Mouse (Mus musculus) heart, embryonic 13.5 days (tissue): ENCODE results near the gene Bud23. TPM values are rescaled to one million over a fixed set of nuclear protein-coding genes. Genes with fewer than 3 reads are reported as not detected.
A peak's percentile ranks its signal among the peaks of the same experiment; 100 is the strongest.

Experiments
- ATAC-seq: fragments of 200-750 bp; cut with Nextera tagmentation; 2 replicates; pipeline ENCODE4 v1.8.0; 2017; ENCODE audit warnings: moderate TSS enrichment; ENCODE audit not compliant: insufficient number of reproducible peaks, low FRiP score, low TSS enrichment; ENCODE audit errors: extremely low read depth
- H3K27ac ChIP-seq: fragments of 300-500 bp; sonication (generic); replicated peaks from 2 replicates; pipeline ENCODE4 v1.5.1; 2015; ENCODE audit warnings: moderate library complexity, mild to moderate bottlenecking, inconsistent platforms
- H3K27me3 ChIP-seq: fragments of 300-500 bp; sonication (generic); replicated peaks from 2 replicates; pipeline ENCODE4 v1.6.1; 2015; ENCODE audit warnings: mild to moderate bottlenecking, inconsistent platforms
- H3K36me3 ChIP-seq: fragments of 300-500 bp; sonication (generic); 2 replicates; pipeline ENCODE4 v1.6.1; 2015; ENCODE audit warnings: mild to moderate bottlenecking, inconsistent platforms
- H3K4me1 ChIP-seq: fragments of 300-500 bp; sonication (generic); 2 replicates; pipeline ENCODE4 v1.6.1; 2015; ENCODE audit warnings: inconsistent platforms
- H3K4me2 ChIP-seq: fragments of 300-500 bp; sonication (generic); 2 replicates; pipeline ENCODE4 v1.6.1; 2015; ENCODE audit warnings: inconsistent platforms, mild to moderate bottlenecking, moderate library complexity
- H3K4me3 ChIP-seq: fragments of 300-500 bp; sonication (generic); 2 replicates; pipeline ENCODE4 v1.5.1; 2015; ENCODE audit warnings: moderate library complexity, mild to moderate bottlenecking, inconsistent platforms
- H3K9ac ChIP-seq: fragments of 300-500 bp; sonication (generic); 2 replicates; pipeline ENCODE4 v1.6.1; 2015; ENCODE audit warnings: inconsistent platforms, mild to moderate bottlenecking, moderate library complexity
- H3K9me3 ChIP-seq: fragments of 300-500 bp; sonication (generic); 2 replicates; pipeline ENCODE4 v1.6.1; 2016; ENCODE audit warnings: inconsistent platforms
- WGBS: fragments of 180-500 bp; shearing (Covaris S2); methylation state at CpG from one replicate; pipeline ENCODE4 v1.1.7; 2015; ENCODE audit warnings: mixed read lengths; 5-methylcytosine and 5-hydroxymethylcytosine counted together
- polyA plus RNA-seq: library from polyadenylated mRNA; unstranded; fragments of >200 nt; fragmentation: Nextera tagmentation; extraction: Ambion mirVana; gene quantifications from 2 replicates; pipeline ENCODE4 v1.2.1, GENCODE M21; 2015

The Bud23 gene
- polyA plus RNA-seq, 1 experiment from 2014 or later: 70.8 TPM

DNA sequence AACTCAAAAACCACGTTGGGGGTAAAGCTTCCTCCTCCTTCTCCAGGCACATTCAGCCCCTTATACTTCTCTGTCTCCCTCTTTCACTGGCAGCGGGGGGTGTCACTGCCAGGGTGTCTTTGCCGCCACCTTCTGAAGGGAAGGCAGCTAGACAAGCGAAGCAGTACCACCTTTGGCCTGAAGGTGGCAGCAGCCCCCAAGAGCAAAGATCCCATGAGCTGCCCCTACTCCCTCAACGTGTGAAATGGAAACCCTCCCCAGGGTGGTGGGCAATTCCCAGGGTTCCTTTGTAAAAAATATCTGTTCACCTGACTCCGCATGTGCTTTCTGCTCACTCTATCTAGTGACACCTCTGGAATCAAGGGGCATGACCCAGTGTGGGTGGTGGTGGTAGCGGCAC, 49.3 kb downstream of the Bud23 start:
- peaks cover 30% of the 10 kb centered on the region for H3K4me1 ChIP-seq

GRCm38 (mm10) chr5:135012671-135013441, 51.9 kb downstream of the Bud23 start:
- H3K4me2 ChIP-seq: peak overlapping the region; percentile 56
- peak overlapping the region; percentile 48 for H3K9ac ChIP-seq
- ATAC-seq: no peak
- H3K9me3 ChIP-seq: no peaks in the 10 kb centered on the region
- H3K4me3 ChIP-seq: peak overlapping the region; percentile 29
- peaks cover 42% of the 10 kb centered on the region for H3K4me1 ChIP-seq
- peaks cover 10% of the 10 kb centered on the region for H3K36me3 ChIP-seq
- H3K27me3 ChIP-seq: no peaks in the 10 kb centered on the region; the same call in 1 of the 2 replicates
- H3K27ac ChIP-seq: peak overlapping the region; percentile 53
- WGBS: 8% methylated on average over 16 of the region's 16 CpGs

More for the DNA sequence above, 49.3 kb downstream of the Bud23 start:
- WGBS: 13% methylated on average over 7 of the region's 7 CpGs
- H3K9ac ChIP-seq: no peak overlapping the region
- H3K27ac ChIP-seq: no peak overlapping the region
- no peak overlapping the region for H3K4me3 ChIP-seq
- no peaks in the 10 kb centered on the region for H3K9me3 ChIP-seq
- H3K36me3 ChIP-seq: peaks cover 10% of the 10 kb centered on the region
- H3K27me3 ChIP-seq: no peaks in the 10 kb centered on the region; the same call in 1 of the 2 replicates
- no peak overlapping the region for H3K4me2 ChIP-seq
- ATAC-seq: no peak

DNA sequence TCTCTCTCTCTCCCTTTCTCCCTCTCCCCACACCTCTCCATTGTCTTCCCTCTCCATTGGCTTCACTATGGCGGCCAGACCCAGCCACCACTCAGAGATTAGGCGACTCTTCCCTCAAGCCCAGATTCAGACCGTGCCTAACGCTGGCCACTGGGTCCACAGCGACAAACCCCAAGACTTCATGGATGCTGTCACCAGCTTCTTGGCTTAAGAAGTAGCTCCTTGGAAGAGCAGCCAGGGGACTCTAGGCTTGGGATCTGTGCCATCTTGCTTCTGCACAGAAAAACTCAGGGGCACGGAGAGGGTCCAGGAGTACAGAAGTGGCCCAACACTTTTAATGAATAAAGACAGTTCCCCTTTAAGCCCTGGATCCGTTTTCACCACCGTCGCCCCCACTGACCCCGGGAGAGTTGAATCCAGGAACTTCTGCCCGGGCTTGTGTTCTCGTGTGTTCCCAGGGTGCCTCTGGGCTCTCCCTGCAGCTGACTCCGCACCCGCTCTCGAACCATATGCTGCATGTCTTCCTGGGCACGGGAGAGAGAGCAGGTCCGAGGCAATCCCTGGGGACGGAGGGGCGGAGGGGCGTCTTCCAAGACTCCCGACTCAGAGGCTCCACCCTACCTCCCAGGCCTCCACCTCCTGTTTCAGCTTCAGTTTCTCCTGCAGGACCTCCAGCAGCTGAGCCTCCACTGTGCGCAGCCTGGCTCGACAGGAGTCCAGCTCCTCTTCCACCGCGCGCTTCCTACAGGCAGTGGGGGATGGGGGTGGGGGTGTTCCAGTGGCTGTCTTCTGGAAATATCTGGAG, 52.7 kb downstream of the Bud23 start:
- Histone ChIP-seq H3K9me3 (no peaks in the 10 kb centered on the region), H3K4me2 (peak overlapping the region; percentile 56), H3K4me1 (peaks cover 43% of the 10 kb centered on the region), H3K36me3 (peaks cover 10% of the 10 kb centered on the region), H3K27ac (peak overlapping the region; percentile 53; the same call in 1 of the 2 replicates), H3K4me3 (peak overlapping the region; percentile 29), H3K9ac (peak overlapping the region; percentile 48), H3K27me3 (no peaks in the 10 kb centered on the region; the same call in 1 of the 2 replicates)
- no peak for ATAC-seq
- WGBS: 36% methylated on average over 26 of the region's 26 CpGs

DNA sequence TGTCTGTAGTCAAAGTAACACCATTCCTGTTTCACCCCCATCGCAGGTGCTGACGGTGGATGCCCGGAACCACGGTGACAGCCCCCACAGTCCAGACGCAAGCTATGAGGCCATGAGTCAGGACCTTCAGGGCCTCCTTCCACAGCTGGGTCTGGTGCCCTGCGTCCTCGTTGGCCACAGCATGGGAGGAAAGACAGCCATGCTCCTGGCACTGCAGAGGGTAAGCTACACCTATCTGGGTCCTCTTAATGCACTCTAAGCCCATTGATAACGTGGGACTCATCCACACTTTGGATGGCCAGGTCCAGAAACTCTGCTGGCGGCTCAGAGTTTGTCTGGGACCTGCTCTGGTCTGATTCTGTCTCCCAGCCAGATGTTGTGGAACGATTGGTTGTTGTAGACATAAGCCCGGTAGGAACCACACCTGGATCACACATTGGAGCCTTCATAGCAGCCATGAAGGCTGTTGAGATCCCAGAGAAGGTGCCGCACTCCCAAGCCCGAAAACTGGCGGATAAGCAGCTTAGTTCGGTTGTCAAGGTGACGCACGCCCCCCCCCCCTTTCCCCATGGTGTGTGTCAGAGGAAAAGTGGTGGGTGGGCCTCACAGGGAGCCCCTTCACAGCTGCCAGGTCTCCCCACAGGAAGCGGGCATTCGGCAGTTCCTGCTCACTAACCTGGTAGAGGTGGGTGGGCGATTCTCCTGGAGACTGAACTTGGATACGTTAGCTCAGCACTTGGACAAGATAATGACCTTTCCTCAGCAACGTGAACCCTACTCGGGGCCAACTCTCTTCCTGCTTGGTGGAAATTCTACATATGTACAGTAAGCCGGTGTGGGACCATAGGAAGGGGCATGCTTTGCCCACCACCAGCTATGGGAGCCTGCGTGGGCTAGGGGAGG, 53.7 kb downstream of the Bud23 start:
- H3K27ac ChIP-seq: peak overlapping the region; percentile 53; the same call in 1 of the 2 replicates
- H3K4me1 ChIP-seq: peaks cover 40% of the 10 kb centered on the region
- 0 out of 2 replicates have a peak overlapping the region, but pooled peaks have one; percentile 77 for H3K4me3 ChIP-seq
- peaks cover 10% of the 10 kb centered on the region for H3K36me3 ChIP-seq
- no peak for ATAC-seq
- peak overlapping the region; percentile 82; the same call in 1 of the 2 replicates for H3K4me2 ChIP-seq
- WGBS: 83% methylated on average over 25 of the region's 25 CpGs
- no peaks in the 10 kb centered on the region for H3K27me3 ChIP-seq
- H3K9me3 ChIP-seq: no peaks in the 10 kb centered on the region
- H3K9ac ChIP-seq: peak overlapping the region; percentile 80; the same call in 1 of the 2 replicates

- 0 out of 2 replicates have a peak, but pooled peaks cover under 1% of the 10 kb centered on the region for H3K27me3 ChIP-seq
- ATAC-seq: no peak
- 62% methylated on average over 7 of the region's 7 CpGs for WGBS
- peak overlapping the region; percentile 77 for H3K4me3 ChIP-seq
- H3K4me1 ChIP-seq: peaks cover 36% of the 10 kb centered on the region
- H3K36me3 ChIP-seq: peaks cover 10% of the 10 kb centered on the region
- peak overlapping the region; percentile 80 for H3K9ac ChIP-seq
- H3K9me3 ChIP-seq: no peaks in the 10 kb centered on the region
- H3K4me2 ChIP-seq: peak overlapping the region; percentile 82
- H3K27ac ChIP-seq: peak overlapping the region; percentile 96
Measured at GRCm38 (mm10) chr5:135010320-135010709, 54.4 kb downstream of the Bud23 start.

- Histone ChIP-seq H3K4me2 (peak overlapping the region; percentile 82), H3K9ac (peak overlapping the region; percentile 80), H3K4me1 (peaks cover 36% of the 10 kb centered on the region), H3K27ac (peak overlapping the region; percentile 96), H3K9me3 (no peaks in the 10 kb centered on the region), H3K4me3 (peak overlapping the region; percentile 77), H3K27me3 (peaks cover 4% of the 10 kb centered on the region; the same call in 1 of the 2 replicates), H3K36me3 (peaks cover 10% of the 10 kb centered on the region)
- under 1% methylated on average over 37 of the region's 37 CpGs for WGBS
- peak; percentile 61 for ATAC-seq
Measured at GRCm38 (mm10) chr5:135009590-135010319, 55.0 kb downstream of the Bud23 start.

- Histone ChIP-seq H3K36me3 (peaks cover 10% of the 10 kb centered on the region), H3K9ac (peak within 1 kb of the TSS; percentile 84), H3K4me1 (peaks cover 36% of the 10 kb centered on the region), H3K27ac (peak within 1 kb of the TSS; percentile 96), H3K4me3 (peak within 1 kb of the TSS; percentile 77), H3K9me3 (no peaks in the 10 kb centered on the region), H3K4me2 (peak within 1 kb of the TSS; percentile 82), H3K27me3 (peaks cover 4% of the 10 kb centered on the region; the same call in 1 of the 2 replicates)
- ATAC-seq: peak; percentile 85
- under 1% methylated on average over 52 of the region's 52 CpGs for WGBS
Measured at GRCm38 (mm10) chr5:135008671-135009589, 55.8 kb downstream of the Bud23 start, which contains the start of gene Abhd11. Abhd11 (plus strand) TSS chr5:135009152.

DNA sequence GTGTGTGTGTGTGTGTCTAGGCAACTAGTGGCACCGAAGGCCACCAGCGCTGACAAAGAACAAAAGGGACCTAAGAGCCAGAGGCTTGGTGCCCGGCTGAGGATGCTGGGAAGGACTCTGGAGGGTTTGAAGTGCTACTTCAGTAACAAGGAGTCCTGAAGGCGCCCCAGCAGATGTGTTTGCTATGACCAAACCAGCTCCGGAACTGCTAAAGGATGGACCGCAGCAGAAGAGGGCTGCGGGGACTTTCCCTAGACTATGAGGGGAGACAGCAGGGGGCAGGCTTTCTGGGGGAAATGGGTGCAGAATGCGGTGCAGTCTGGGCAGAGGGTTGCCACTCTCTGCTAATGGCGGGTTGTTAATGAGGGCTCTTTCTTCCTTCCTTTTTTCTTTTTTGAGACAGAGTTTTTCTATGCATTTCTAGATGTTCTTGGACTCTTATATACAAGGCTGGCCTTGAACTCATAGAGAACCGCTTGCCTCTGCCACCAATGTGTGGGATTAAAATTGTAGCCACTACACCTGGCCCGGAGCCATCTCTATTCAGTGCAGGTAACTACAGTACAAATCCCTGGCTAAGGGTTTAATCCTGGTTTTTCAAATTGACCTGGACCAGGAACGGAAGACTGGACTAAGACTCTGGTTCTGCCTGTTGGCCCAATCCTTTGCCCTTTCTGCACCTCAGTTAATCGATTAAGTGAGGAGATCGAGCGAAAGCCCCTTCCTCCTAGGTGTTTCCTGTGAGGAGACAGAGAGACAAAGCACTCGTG, 56.8 kb downstream of the Bud23 start:
- WGBS: 28% methylated on average over 15 of the region's 16 CpGs
- no peaks in the 10 kb centered on the region for H3K9me3 ChIP-seq

More for the DNA sequence above, 56.8 kb downstream of the Bud23 start:
- Histone ChIP-seq H3K4me2 (peak overlapping the region; percentile 82), H3K4me1 (peaks cover 34% of the 10 kb centered on the region), H3K36me3 (peaks cover 10% of the 10 kb centered on the region), H3K27me3 (peaks cover 4% of the 10 kb centered on the region; the same call in 1 of the 2 replicates), H3K9ac (peak overlapping the region; percentile 84), H3K4me3 (peak overlapping the region; percentile 77), H3K27ac (peak overlapping the region; percentile 96)
- ATAC-seq: no peak
